Mouse (Mus musculus): ENCODE data around the gene Snap29. TPM values are rescaled to one million over a fixed set of nuclear protein-coding genes. Genes with fewer than 3 reads are reported as not detected.

Gene Snap29
- total and polyA plus RNA-seq, 3 experiments, result 21.6 to 47.0 (median 37.4) TPM

DNA sequence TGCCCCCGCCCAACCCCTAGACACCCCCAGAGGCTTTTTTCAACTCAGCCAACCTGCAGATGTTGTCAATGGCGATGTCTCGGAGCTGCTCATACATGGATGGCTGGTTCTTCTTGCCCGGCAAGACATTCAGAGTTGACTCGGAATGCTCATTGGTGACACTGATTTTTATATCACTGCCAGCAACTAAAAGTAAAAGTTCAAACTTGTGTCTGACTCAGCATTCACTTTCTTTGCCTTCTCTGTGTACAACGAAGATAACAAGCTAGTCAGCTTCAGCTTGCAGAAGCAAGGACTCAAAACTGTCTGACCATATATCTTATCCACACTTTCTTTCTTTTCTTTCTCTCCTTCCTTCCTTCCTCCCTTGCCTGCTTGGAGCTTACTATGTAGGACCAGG lies 49.8 kb upstream of the Snap29 start:
- TF ChIP-seq GABPA (IDR thresholded peaks at IDR 0.05; ENCODE audit: insufficient replicate concordance, low read depth, low read length) (no peak), MAFK (IDR thresholded peaks at IDR 0.05; ENCODE audit: insufficient replicate concordance, low read length) (no peak)
- no peaks in the 10 kb centered on the region for H3K27me3 ChIP-seq (replicated peaks)
- no peak for DNase-seq (ENCODE audit: extremely low read depth)
- H3K4me1 ChIP-seq (ENCODE audit: control insufficient read depth in 1 of 2, insufficient read depth in 2 of 2), result no peaks in the 10 kb centered on the region
- no peaks in the 10 kb centered on the region for H3K79me2 ChIP-seq (replicated peaks; ENCODE audit: control insufficient read depth, extremely low read depth, insufficient read depth, poor library complexity, severe bottlenecking)
- peaks cover 64 to 83% of the 10 kb centered on the region in 2 experiments for H3K36me3 ChIP-seq (replicated peaks in 1 of 2; ENCODE audit: control insufficient read depth in 1 of 2, insufficient read depth in 1 of 2, low read length in 1 of 2)
- no peak overlapping the region for H3K4me3 ChIP-seq (replicated peaks in 1 of 3; ENCODE audit: low read depth in 2 of 3, low read length in 2 of 3, poor library complexity in 1 of 3)
- no peak overlapping the region for H3K27ac ChIP-seq (ENCODE audit: insufficient read depth, low read depth)
- H3K9me3 ChIP-seq (replicated peaks; ENCODE audit: low read length), result no peaks in the 10 kb centered on the region
- H3K4me2 ChIP-seq (ENCODE audit: insufficient read depth, low read depth, poor library complexity, severe bottlenecking), result no peak overlapping the region
- dilution Hi-C loops (cut with MboI; ENCODE audit: extremely low pct_ligation_motif_present, extremely low pct_unique_long_range_greater_than_20kb, low sequenced_read_pairs) (no loop called here), in situ Hi-C loops (cut with MboI; ENCODE audit: low pct_ligation_motif_present, low pct_unique_long_range_greater_than_20kb, low sequenced_read_pairs) (no loop called here)
- no peak overlapping the region for H3K9ac ChIP-seq (ENCODE audit: insufficient read depth, low read depth)

DNA sequence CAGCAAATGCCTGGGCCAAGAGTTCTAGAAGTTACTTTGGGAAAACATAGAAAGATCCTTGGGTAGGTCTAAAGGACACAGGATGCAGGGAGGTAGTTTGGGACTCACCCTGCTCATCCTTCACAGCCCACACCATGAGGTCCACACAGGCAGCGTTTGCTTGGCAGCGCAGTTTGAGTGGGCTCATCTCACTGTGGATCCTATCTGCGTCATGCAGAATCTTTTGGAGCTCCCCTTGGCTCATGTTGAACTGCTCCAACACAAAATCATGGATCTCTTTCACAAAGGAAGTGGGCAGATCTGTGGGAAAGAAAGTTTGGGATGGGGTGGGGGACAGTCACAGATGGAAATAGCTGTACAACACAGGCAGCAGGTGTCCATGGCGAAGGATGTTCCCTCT lies 47.0 kb upstream of the Snap29 start:
- Histone ChIP-seq H3K36me3 (replicated peaks in 1 of 2; ENCODE audit: control insufficient read depth in 1 of 2, insufficient read depth in 1 of 2, low read length in 1 of 2) (peaks cover 56 to 78% of the 10 kb centered on the region in 2 experiments), H3K79me2 (replicated peaks; ENCODE audit: control insufficient read depth, extremely low read depth, insufficient read depth, poor library complexity, severe bottlenecking) (no peaks in the 10 kb centered on the region), H3K9me3 (replicated peaks; ENCODE audit: low read length) (no peaks in the 10 kb centered on the region), H3K27ac (ENCODE audit: insufficient read depth, low read depth) (no peak overlapping the region), H3K27me3 (replicated peaks) (no peaks in the 10 kb centered on the region), H3K4me1 (ENCODE audit: control insufficient read depth in 1 of 2, insufficient read depth in 2 of 2) (no peaks in the 10 kb centered on the region), H3K4me3 (replicated peaks in 1 of 3; ENCODE audit: low read depth in 2 of 3, low read length in 2 of 3, poor library complexity in 1 of 3) (no peak overlapping the region), H3K4me2 (ENCODE audit: insufficient read depth, low read depth, poor library complexity, severe bottlenecking) (no peak overlapping the region), H3K9ac (ENCODE audit: insufficient read depth, low read depth) (no peak overlapping the region)
- TF ChIP-seq PAX5 (IDR thresholded peaks at IDR 0.05; ENCODE audit: low read length) (no peak), ELF1 (IDR thresholded peaks at IDR 0.05; ENCODE audit: low read depth, low read length) (no peak), TCF12 (IDR thresholded peaks at IDR 0.05; ENCODE audit: low read depth, low read length) (no peak), HCFC1 (IDR thresholded peaks at IDR 0.05; ENCODE audit: low read depth, low read length) (no peak), NELFE (IDR thresholded peaks at IDR 0.05; ENCODE audit: low read depth, low read length) (no peak), GABPA (IDR thresholded peaks at IDR 0.05; ENCODE audit: insufficient replicate concordance, low read depth, low read length) (no peak), ZC3H11A (IDR thresholded peaks at IDR 0.05; ENCODE audit: low read depth, low read length) (no peak), NRF1 (IDR thresholded peaks at IDR 0.05; ENCODE audit: low read depth, low read length) (no peak), SMC3 (IDR thresholded peaks at IDR 0.05; ENCODE audit: low read depth, low read length) (no peak), POLR2AphosphoS2 (IDR thresholded peaks at IDR 0.05; ENCODE audit: low read depth, low read length) (no peak), MEF2A (IDR thresholded peaks at IDR 0.05; ENCODE audit: borderline replicate concordance, low read depth, low read length) (no peak), IRF4 (IDR thresholded peaks at IDR 0.05; ENCODE audit: low read depth, low read length) (no peak), E2F4 (IDR thresholded peaks at IDR 0.05; ENCODE audit: insufficient replicate concordance, low read depth, low read length) (no peak), MAZ (IDR thresholded peaks at IDR 0.05; ENCODE audit: low read depth, low read length) (no peak), SIN3A (IDR thresholded peaks at IDR 0.05; ENCODE audit: low read length) (no peak), JUND (conservative IDR thresholded peaks at IDR 0.05; ENCODE audit: low read depth, low read length) (no peak), UBTF (IDR thresholded peaks at IDR 0.05; ENCODE audit: low read depth, low read length) (no peak), CHD1 (IDR thresholded peaks at IDR 0.05; ENCODE audit: low read depth, low read length) (no peak), RAD21 (IDR thresholded peaks at IDR 0.05; ENCODE audit: low read depth, low read length) (no peak), ZKSCAN1 (IDR thresholded peaks at IDR 0.05; ENCODE audit: borderline replicate concordance, low read depth, low read length) (no peak)
- DNase-seq (ENCODE audit: extremely low read depth), result no peak
- dilution Hi-C loops (cut with MboI; ENCODE audit: extremely low pct_ligation_motif_present, extremely low pct_unique_long_range_greater_than_20kb, low sequenced_read_pairs) (no loop called here), in situ Hi-C loops (cut with MboI; ENCODE audit: low pct_ligation_motif_present, low pct_unique_long_range_greater_than_20kb, low sequenced_read_pairs) (no loop called here)
